ENCODE assay signal across 12 mouse cellular contexts in genomic region chr5:140041055-140041454, GRCm38 (mm10).
"Had no signal": no experiment of that assay in that cellular context is flagged by ENCODE, and none has a peak within 500 bp of the region (broad histone marks: within the 10 kb centered on the region; RNA-seq: fewer than 3 reads in every experiment).

No protein-coding gene starts in this region.

- H3K36me3 ChIP-seq: midbrain, embryonic 15.5 days; neural tube, embryonic 12.5 days; stomach, embryonic 15.5 days had no signal

- H3K27ac ChIP-seq: macrophage; midbrain, embryonic 12.5 days; midbrain, embryonic 15.5 days; neural tube, embryonic 12.5 days; stomach, embryonic 15.5 days had no signal

- H3K9me3 ChIP-seq: megakaryocyte, embryonic 14.5 days; midbrain, embryonic 12.5 days; midbrain, embryonic 15.5 days; neural tube, embryonic 12.5 days; stomach, embryonic 15.5 days had no signal

- H3K27me3 ChIP-seq: midbrain, embryonic 12.5 days; midbrain, embryonic 15.5 days; neural tube, embryonic 12.5 days; stomach, embryonic 15.5 days had no signal

- H3K4me3 ChIP-seq: megakaryocyte, embryonic 14.5 days; midbrain, embryonic 12.5 days; midbrain, embryonic 15.5 days; neural tube, embryonic 12.5 days; stomach, embryonic 15.5 days had no signal

- H3K9ac ChIP-seq: lung, embryonic 14.5 days; midbrain, embryonic 12.5 days; midbrain, embryonic 15.5 days; neural tube, embryonic 12.5 days; stomach, embryonic 15.5 days had no signal

- H3K4me2 ChIP-seq: lung, embryonic 14.5 days; midbrain, embryonic 12.5 days; midbrain, embryonic 15.5 days; neural tube, embryonic 12.5 days; stomach, embryonic 15.5 days had no signal

- DNase-seq: lung, adult 18-20 months; right cerebral cortex, postnatal 14 days; thymus, adult 2 months; thymus, postnatal 25 days; thymus, postnatal 4 days had no signal
